Mouse (Mus musculus) NIH3T3 (cell line): ENCODE measurements around the gene Tbc1d5.
"Not testable (repeated sequence)": the region's sequence is repeated elsewhere in the genome, so short reads cannot be mapped to it uniquely, and the experiment has no call there.

Source experiments
- DNase-seq: peaks from one replicate; pipeline ENCODE4 v3.0.0-alpha.2; 2012; ENCODE audit warnings: low read depth

The Tbc1d5 gene

DNA sequence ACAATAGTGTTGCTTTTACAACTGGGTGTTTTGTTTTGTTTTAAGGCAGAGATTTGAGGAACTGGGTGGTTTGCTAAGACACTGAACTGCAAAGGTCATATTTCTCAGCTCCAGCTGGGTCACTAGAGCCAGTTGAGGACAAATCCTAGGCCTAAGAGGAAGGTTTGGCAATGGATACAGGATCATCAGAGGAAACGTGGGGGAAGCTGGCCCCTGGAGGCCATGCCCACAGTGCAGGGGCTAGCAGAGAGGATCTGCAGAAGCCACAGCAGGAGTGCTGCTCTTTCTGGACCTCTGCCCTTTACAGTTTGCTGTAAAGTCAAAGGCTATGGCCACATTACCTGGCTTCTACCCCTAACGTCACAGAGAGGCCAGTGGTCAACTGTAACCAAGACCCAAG lies 428.3 kb downstream of the Tbc1d5 start:
- DNase-seq = no peak

- DNase-seq = no peak
Measured at GRCm38 (mm10) chr17:50741386-50741785, 437.8 kb downstream of the Tbc1d5 start.

DNA sequence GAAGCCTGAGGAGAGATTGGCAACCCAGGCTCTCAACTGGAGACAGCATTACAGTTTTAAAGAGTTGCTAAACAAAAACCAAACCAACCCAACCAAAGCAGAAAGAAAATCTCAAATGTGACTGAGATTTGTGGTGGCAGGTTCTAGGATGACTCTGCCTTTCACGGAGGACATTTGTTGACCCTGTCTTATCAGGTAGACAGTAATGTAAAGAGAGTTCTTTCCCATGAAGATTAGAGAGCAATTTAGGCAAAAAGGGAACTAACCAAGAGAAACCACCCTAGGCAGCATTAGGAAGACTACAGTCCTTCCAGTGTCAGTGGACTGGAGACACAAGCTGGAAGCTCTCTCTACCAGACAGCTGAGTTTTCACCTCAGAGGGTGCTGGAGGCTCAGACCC lies 438.3 kb downstream of the Tbc1d5 start:
- DNase-seq = no peak

- DNase-seq = no peak
Measured at GRCm38 (mm10) chr17:50738476-50738875, 440.7 kb downstream of the Tbc1d5 start.

- DNase-seq = no peak
Measured at GRCm38 (mm10) chr17:50737068-50737467, 442.1 kb downstream of the Tbc1d5 start.

GRCm38 (mm10) chr17:50735955-50736533 lies 443.1 kb downstream of the Tbc1d5 start:
- peak; percentile 25 for DNase-seq

- DNase-seq = no peak
Measured at GRCm38 (mm10) chr17:50735382-50735954, 443.7 kb downstream of the Tbc1d5 start.

DNA sequence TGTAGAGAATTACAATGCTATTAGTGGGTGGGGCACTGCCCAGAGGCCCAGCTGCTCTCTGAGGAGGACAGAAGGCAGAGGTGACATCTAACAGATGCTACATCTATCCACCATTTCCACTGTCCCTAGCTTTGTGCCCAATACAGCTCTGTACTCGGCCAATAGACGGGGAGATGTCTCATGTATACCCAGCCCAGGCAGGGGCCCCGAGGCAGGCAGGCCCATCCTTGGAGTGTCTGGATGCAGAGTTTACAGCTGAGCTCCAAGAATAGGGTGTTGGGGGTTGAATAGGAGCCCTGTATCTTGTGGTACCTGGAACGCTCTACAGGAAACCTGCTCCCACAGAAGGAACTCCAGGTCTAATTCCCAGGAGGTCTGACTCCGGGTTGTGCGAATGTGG lies 444.4 kb downstream of the Tbc1d5 start:
- DNase-seq = no peak

GRCm38 (mm10) chr17:50733390-50733789 lies 445.8 kb downstream of the Tbc1d5 start:
- DNase-seq = no peak

- DNase-seq = no peak
Measured at GRCm38 (mm10) chr17:50731876-50732275, 447.3 kb downstream of the Tbc1d5 start.

DNA sequence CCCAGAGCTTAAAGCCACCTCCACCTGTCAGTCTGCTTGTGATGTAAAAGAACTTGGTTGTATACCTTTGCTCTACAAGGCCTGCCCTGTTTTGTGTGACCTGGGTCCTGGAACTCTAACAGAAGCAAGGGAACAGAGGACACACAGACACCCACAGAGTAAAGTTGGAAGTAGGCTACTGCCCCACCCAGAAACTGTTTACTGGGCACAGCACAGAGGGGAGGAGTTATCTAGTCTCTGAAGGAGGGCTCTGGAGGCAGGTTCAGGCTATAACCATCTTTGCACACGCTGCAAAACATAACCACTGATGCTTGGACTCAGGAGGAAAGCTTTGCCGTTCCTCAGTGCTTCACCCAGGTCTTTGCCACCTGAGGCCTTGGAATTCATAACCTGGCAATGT lies 448.3 kb downstream of the Tbc1d5 start:
- no peak for DNase-seq

DNA sequence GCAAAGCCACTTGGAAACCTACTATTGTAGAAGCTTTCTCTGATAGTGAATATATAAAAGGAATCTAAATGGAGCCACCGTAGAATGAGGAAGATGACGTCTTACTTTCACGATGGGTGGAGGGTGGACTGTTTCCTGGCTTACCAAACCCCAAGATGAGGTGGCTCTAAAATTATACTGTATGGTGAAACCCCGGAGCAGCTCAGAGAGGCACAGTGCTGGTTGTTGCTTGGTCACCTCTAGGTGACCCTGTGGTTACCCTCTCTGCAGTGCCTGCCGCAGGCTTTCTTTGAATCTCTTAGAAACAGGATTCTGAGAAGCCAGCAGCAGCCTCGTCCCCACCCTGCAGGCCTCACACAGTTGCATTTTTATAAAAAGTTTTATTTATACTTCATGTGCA lies 449.6 kb downstream of the Tbc1d5 start:
- DNase-seq = no peak

- DNase-seq = no peak
Measured at GRCm38 (mm10) chr17:50729031-50729430, 450.1 kb downstream of the Tbc1d5 start.

GRCm38 (mm10) chr17:50726265-50726664 lies 452.9 kb downstream of the Tbc1d5 start:
- DNase-seq = no peak

DNA sequence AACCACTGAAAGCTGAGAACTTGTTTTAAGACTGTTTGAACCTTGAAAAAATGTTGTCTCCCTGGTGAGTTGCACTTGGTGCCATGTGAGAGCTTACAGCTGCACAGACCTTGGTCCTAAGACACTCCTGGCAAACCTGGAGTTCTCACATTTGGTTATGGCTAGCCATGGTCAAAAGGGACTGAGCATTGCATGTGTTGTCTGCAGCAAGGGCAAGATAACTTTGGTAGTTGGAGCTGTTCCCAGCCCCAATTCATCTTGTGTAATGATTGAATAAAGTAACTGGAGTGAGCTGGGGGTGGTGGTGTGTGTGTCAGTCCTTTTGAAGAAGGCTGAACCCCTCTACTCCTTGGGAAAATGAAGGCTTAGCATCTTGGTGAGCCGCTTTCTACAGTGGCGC lies 454.8 kb downstream of the Tbc1d5 start:
- peak; percentile 15 for DNase-seq

GRCm38 (mm10) chr17:50717586-50717985 lies 461.6 kb downstream of the Tbc1d5 start:
- no peak for DNase-seq

- no peak for DNase-seq
Measured at GRCm38 (mm10) chr17:50710497-50711222, 468.5 kb downstream of the Tbc1d5 start.

- DNase-seq = not testable (repeated sequence)
Measured at GRCm38 (mm10) chr17:50698410-50698809, 480.7 kb downstream of the Tbc1d5 start.

- no peak for DNase-seq
Measured at GRCm38 (mm10) chr17:50688135-50688534, 491.0 kb downstream of the Tbc1d5 start.

GRCm38 (mm10) chr17:50687670-50688069 lies 491.5 kb downstream of the Tbc1d5 start:
- DNase-seq = no peak

DNA sequence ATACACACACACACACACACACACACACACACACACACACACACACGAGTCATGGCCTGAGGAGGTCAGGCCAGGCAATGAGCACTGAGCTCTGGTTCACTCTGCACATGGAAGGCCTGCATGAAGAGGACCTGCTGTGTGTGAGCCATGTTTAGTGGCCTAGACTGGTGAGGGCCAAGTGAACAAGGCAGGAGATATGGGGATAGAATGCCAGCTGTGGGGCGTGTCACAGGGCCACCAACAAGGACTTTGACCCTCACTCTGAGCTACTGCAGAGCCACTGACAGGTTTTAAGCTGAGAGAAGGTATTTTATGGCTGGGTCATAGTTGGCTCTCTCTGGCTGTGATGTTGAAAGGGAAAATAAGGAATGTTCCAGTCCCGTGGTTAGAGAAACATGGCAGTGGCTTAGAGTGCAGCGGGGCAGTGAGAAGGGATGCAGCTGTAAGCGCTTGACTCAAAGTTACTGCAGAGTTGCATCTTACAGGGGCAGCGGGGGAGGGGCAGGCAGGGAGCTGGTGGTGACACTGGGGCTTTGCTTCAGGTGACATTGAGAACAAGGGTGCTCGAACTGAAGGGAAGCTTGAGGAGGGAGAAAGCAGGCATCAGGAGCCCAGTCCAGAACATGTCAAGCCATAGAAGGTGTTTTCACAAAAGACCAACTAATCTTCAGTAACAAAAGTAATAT lies 494.0 kb downstream of the Tbc1d5 start:
- no peak for DNase-seq
